11 mouse cellular contexts compared by ENCODE assay signal in genomic region chr5:134887447-134888335, GRCm38 (mm10). TPM values are rescaled to one million over a fixed set of nuclear protein-coding genes. Genes with fewer than 3 reads are reported as not detected.
DNase-seq lines count a peak whose midpoint lies in the region; ATAC-seq and TF ChIP-seq lines count a peak whose summit lies in the region.
"Had no signal": no experiment of that assay in that cellular context is flagged by ENCODE, and none has a peak within 500 bp of the region (broad histone marks: within the 10 kb centered on the region; RNA-seq: fewer than 3 reads in every experiment).

No protein-coding gene starts in this region.

- H3K4me2 ChIP-seq in intestine, embryonic 14.5 days (ENCODE audit: low read length) = no peak overlapping the region
- H3K4me2 ChIP-seq in intestine, postnatal 0 days (replicated peaks; ENCODE audit: low read depth) = no peak overlapping the region
- no peak overlapping the region for H3K4me2 ChIP-seq in kidney, embryonic 15.5 days
- no peak overlapping the region for H3K4me2 ChIP-seq in midbrain, embryonic 16.5 days (ENCODE audit: low read length)
- H3K4me2 ChIP-seq in forebrain, embryonic 16.5 days (ENCODE audit: low read length) = no peak overlapping the region
- H3K4me2 ChIP-seq: limb, embryonic 13.5 days had no signal

- H3K79me2 ChIP-seq in heart, adult 2 months (replicated peaks; ENCODE audit: control insufficient read depth, insufficient read depth, low read length) = no peaks in the 10 kb centered on the region

- no peaks in the 10 kb centered on the region for H3K4me1 ChIP-seq in intestine, embryonic 14.5 days (replicated peaks; ENCODE audit: control insufficient read depth, insufficient read depth, low read length)
- no peaks in the 10 kb centered on the region for H3K4me1 ChIP-seq in intestine, postnatal 0 days (replicated peaks; ENCODE audit: control insufficient read depth, insufficient read depth, low read length)
- H3K4me1 ChIP-seq in heart, adult 2 months (ENCODE audit: control insufficient read depth, insufficient read depth, low read length) = peaks cover 30% of the 10 kb centered on the region
- H3K4me1 ChIP-seq in kidney, embryonic 15.5 days = 0 out of 2 replicates have a peak, but pooled peaks cover 4% of the 10 kb centered on the region
- no peaks in the 10 kb centered on the region for H3K4me1 ChIP-seq in midbrain, embryonic 16.5 days (ENCODE audit: control insufficient read depth, insufficient read depth, low read length)
- H3K4me1 ChIP-seq in forebrain, embryonic 16.5 days (replicated peaks; ENCODE audit: control insufficient read depth, insufficient read depth, low read length) = no peaks in the 10 kb centered on the region
- H3K4me1 ChIP-seq: limb, embryonic 13.5 days had no signal

- intact Hi-C loops in heart, adult 2 months (cut with DNase I) = no loop called here

- peak; percentile 81 for TF ChIP-seq POLR2A in heart, adult 2 months (IDR thresholded peaks at IDR 0.05; ENCODE audit: insufficient read depth, low read depth, low read length)

- H3K9me3 ChIP-seq in intestine, embryonic 14.5 days (ENCODE audit: control insufficient read depth, low read length) = no peaks in the 10 kb centered on the region
- no peaks in the 10 kb centered on the region for H3K9me3 ChIP-seq in intestine, postnatal 0 days (ENCODE audit: control insufficient read depth)
- no peaks in the 10 kb centered on the region for H3K9me3 ChIP-seq in kidney, embryonic 15.5 days (replicated peaks)
- no peaks in the 10 kb centered on the region for H3K9me3 ChIP-seq in midbrain, embryonic 16.5 days (replicated peaks; ENCODE audit: control insufficient read depth, low read length, poor library complexity, severe bottlenecking)
- H3K9me3 ChIP-seq in forebrain, embryonic 16.5 days (ENCODE audit: control insufficient read depth, low read length) = no peaks in the 10 kb centered on the region
- H3K9me3 ChIP-seq: limb, embryonic 13.5 days had no signal

- peak; percentile 87; the same call in 1 of the 2 replicates for TF ChIP-seq EP300 in heart, adult 2 months (IDR thresholded peaks at IDR 0.05; ENCODE audit: insufficient read depth, low read depth, low read length)

- H3K27ac ChIP-seq in intestine, embryonic 14.5 days (ENCODE audit: low read depth) = peak overlapping the region; percentile 14; the same call in 1 of the 2 replicates
- H3K27ac ChIP-seq in intestine, postnatal 0 days (ENCODE audit: low read depth, low read length) = no peak overlapping the region
- H3K27ac ChIP-seq in heart, adult 2 months = peak overlapping the region; percentile 89
- H3K27ac ChIP-seq in kidney, embryonic 15.5 days = peak overlapping the region; percentile 74
- H3K27ac ChIP-seq in midbrain, embryonic 16.5 days (ENCODE audit: low read length) = 0 out of 2 replicates have a peak overlapping the region, but pooled peaks have one; percentile 17
- H3K27ac ChIP-seq in forebrain, embryonic 16.5 days (ENCODE audit: low read length) = no peak overlapping the region
- H3K27ac ChIP-seq: limb, embryonic 13.5 days had no signal

- H3K27me3 ChIP-seq in intestine, embryonic 14.5 days (replicated peaks; ENCODE audit: control insufficient read depth, insufficient read depth, low read length) = no peaks in the 10 kb centered on the region
- no peaks in the 10 kb centered on the region for H3K27me3 ChIP-seq in intestine, postnatal 0 days (replicated peaks; ENCODE audit: control insufficient read depth, insufficient read depth, low read length)
- H3K27me3 ChIP-seq in heart, adult 2 months (ENCODE audit: control insufficient read depth, insufficient read depth, low read length) = no peaks in the 10 kb centered on the region
- no peaks in the 10 kb centered on the region for H3K27me3 ChIP-seq in kidney, embryonic 15.5 days
- H3K27me3 ChIP-seq in midbrain, embryonic 16.5 days (ENCODE audit: control insufficient read depth, insufficient read depth, low read depth, low read length) = no peaks in the 10 kb centered on the region
- H3K27me3 ChIP-seq in forebrain, embryonic 16.5 days (replicated peaks; ENCODE audit: control insufficient read depth, insufficient read depth, low read length) = no peaks in the 10 kb centered on the region
- H3K27me3 ChIP-seq: limb, embryonic 13.5 days had no signal

- no peak for DNase-seq in intestine, embryonic 14.5 days (ENCODE audit: low spot score)
- peak; percentile 76 to 86 for DNase-seq in heart, adult 2 months
- DNase-seq: cerebellum, adult 8-10 months had no signal

- H3K4me3 ChIP-seq in intestine, embryonic 14.5 days (ENCODE audit: low read depth, low read length) = no peak overlapping the region
- H3K4me3 ChIP-seq in intestine, postnatal 0 days (ENCODE audit: low read depth, low read length) = no peak overlapping the region
- H3K4me3 ChIP-seq in heart, adult 2 months = no peak overlapping the region
- H3K4me3 ChIP-seq in kidney, embryonic 15.5 days (replicated peaks) = no peak overlapping the region
- no peak overlapping the region for H3K4me3 ChIP-seq in midbrain, embryonic 16.5 days (ENCODE audit: low read depth, low read length)
- no peak overlapping the region for H3K4me3 ChIP-seq in forebrain, embryonic 16.5 days (replicated peaks; ENCODE audit: low read length)
- H3K4me3 ChIP-seq: limb, embryonic 13.5 days had no signal

- H3K9ac ChIP-seq in intestine, embryonic 14.5 days (ENCODE audit: low read length) = no peak overlapping the region
- H3K9ac ChIP-seq in intestine, postnatal 0 days (ENCODE audit: low read depth, low read length) = no peak overlapping the region
- no peak overlapping the region for H3K9ac ChIP-seq in heart, adult 2 months (ENCODE audit: low read depth, low read length)
- no peak overlapping the region for H3K9ac ChIP-seq in kidney, embryonic 15.5 days
- no peak overlapping the region for H3K9ac ChIP-seq in midbrain, embryonic 16.5 days (ENCODE audit: low read depth, low read length)
- no peak overlapping the region for H3K9ac ChIP-seq in forebrain, embryonic 16.5 days (replicated peaks; ENCODE audit: low read depth, low read length)
- H3K9ac ChIP-seq: limb, embryonic 13.5 days had no signal

- ATAC-seq in intestine, embryonic 14.5 days (replicated peaks; ENCODE audit: low FRiP score, low TSS enrichment, low read depth) = no peak
- ATAC-seq in intestine, postnatal 0 days = no peak
- no peak; the same call in 1 of the 2 replicates for ATAC-seq in kidney, embryonic 15.5 days (replicated peaks; ENCODE audit: low FRiP score)
- no peak for ATAC-seq in midbrain, embryonic 16.5 days
- no peak for ATAC-seq in forebrain, embryonic 16.5 days
- ATAC-seq in granulocyte monocyte progenitor cell, adult 5-6 weeks (replicated peaks; ENCODE audit: poor library complexity, severe bottlenecking) = no peak
- ATAC-seq in erythroblast, adult 5-6 weeks (replicated peaks; ENCODE audit: low FRiP score, poor library complexity, severe bottlenecking) = no peak

- no peak for TF ChIP-seq CTCF in intestine, postnatal 0 days (IDR thresholded peaks at IDR 0.05; ENCODE audit: low read depth)
- TF ChIP-seq CTCF in heart, adult 2 months (IDR thresholded peaks at IDR 0.05) = peak; percentile 31

- H3K36me3 ChIP-seq in intestine, embryonic 14.5 days (ENCODE audit: control insufficient read depth, insufficient read depth, low read length) = no peaks in the 10 kb centered on the region
- H3K36me3 ChIP-seq in intestine, postnatal 0 days (ENCODE audit: control insufficient read depth, insufficient read depth) = no peaks in the 10 kb centered on the region
- no peaks in the 10 kb centered on the region for H3K36me3 ChIP-seq in heart, adult 2 months (ENCODE audit: control insufficient read depth, insufficient read depth, low read length)
- no peaks in the 10 kb centered on the region for H3K36me3 ChIP-seq in kidney, embryonic 15.5 days
- H3K36me3 ChIP-seq in midbrain, embryonic 16.5 days (ENCODE audit: control insufficient read depth, insufficient read depth, low read length) = no peaks in the 10 kb centered on the region
- H3K36me3 ChIP-seq in forebrain, embryonic 16.5 days (ENCODE audit: control insufficient read depth, insufficient read depth) = no peaks in the 10 kb centered on the region
- H3K36me3 ChIP-seq: limb, embryonic 13.5 days had no signal

- WGBS in intestine, embryonic 14.5 days = 58% methylated on average over 18 of the region's 18 CpGs
- 47% methylated on average over 18 of the region's 18 CpGs for WGBS in intestine, postnatal 0 days
- 42% methylated on average over 18 of the region's 18 CpGs for WGBS in heart, adult 2 months
- WGBS in kidney, embryonic 15.5 days = 53% methylated on average over 18 of the region's 18 CpGs
- WGBS in midbrain, embryonic 16.5 days = 50% methylated on average over 18 of the region's 18 CpGs
- 46% methylated on average over 18 of the region's 18 CpGs for WGBS in forebrain, embryonic 16.5 days

RNA-seq across cellular contexts. Expression of gene Tmem270, which starts 18.8 kb away (rescaled TPM):
- not detected in 2 replicates for polyA plus RNA-seq in intestine, embryonic 14.5 days (2014; fragmentation: Nextera tagmentation; extraction: Ambion mirVana)
- not detected in 2 replicates for polyA plus RNA-seq in intestine, postnatal 0 days (2015; fragmentation: Nextera tagmentation; extraction: Ambion mirVana)
- total RNA-seq in heart, adult 2 months (2021) = not detected
- polyA plus RNA-seq in heart, adult 2 months (2012; rRNA removed) = not detected in 2 replicates
- not detected in 2 replicates for polyA plus RNA-seq in kidney, embryonic 15.5 days (2015; fragmentation: Nextera tagmentation; extraction: Ambion mirVana)
- polyA plus RNA-seq in midbrain, embryonic 16.5 days (2015; fragmentation: Nextera tagmentation; extraction: Ambion mirVana) = not detected in 2 replicates
- polyA plus RNA-seq in forebrain, embryonic 16.5 days (2015; fragmentation: Nextera tagmentation; extraction: Ambion mirVana) = not detected in 2 replicates
- total RNA-seq in granulocyte monocyte progenitor cell, adult 5-6 weeks (2014; fragmentation: Nextera tagmentation) = not detected in 2 replicates
- not detected in 2 replicates for total RNA-seq in granulocyte monocyte progenitor cell, adult 5-6 weeks (2017)
- 0.96 TPM in 1 of 2 replicates, not detected in the other for total RNA-seq in erythroblast, adult 5-6 weeks (2015; ENCODE audit: low replicate concordance)
- total RNA-seq in erythroblast, adult 5-6 weeks (2017; ENCODE audit: low replicate concordance) = not detected in 2 replicates
- polyA plus RNA-seq: limb, embryonic 13.5 days; spleen, adult 2 months had no signal

RNA-seq across cellular contexts. Expression of gene Cldn13, which starts 27.6 kb away (rescaled TPM):
- 0.23 TPM in 1 of 2 replicates, not detected in the other for polyA plus RNA-seq in intestine, embryonic 14.5 days (2014; fragmentation: Nextera tagmentation; extraction: Ambion mirVana)
- not detected in 2 replicates for polyA plus RNA-seq in intestine, postnatal 0 days (2015; fragmentation: Nextera tagmentation; extraction: Ambion mirVana)
- total RNA-seq in heart, adult 2 months (2021) = not detected
- 0.10 TPM in 1 of 2 replicates, not detected in the other for polyA plus RNA-seq in heart, adult 2 months (2012; rRNA removed)
- 2.0 and 5.1 TPM in 2 replicates for polyA plus RNA-seq in kidney, embryonic 15.5 days (2015; fragmentation: Nextera tagmentation; extraction: Ambion mirVana)
- polyA plus RNA-seq in midbrain, embryonic 16.5 days (2015; fragmentation: Nextera tagmentation; extraction: Ambion mirVana) = not detected in 2 replicates
- polyA plus RNA-seq in forebrain, embryonic 16.5 days (2015; fragmentation: Nextera tagmentation; extraction: Ambion mirVana) = not detected in 2 replicates
- not detected in 2 replicates for total RNA-seq in granulocyte monocyte progenitor cell, adult 5-6 weeks (2014; fragmentation: Nextera tagmentation)
- 0.13 TPM in 1 of 2 replicates, not detected in the other for total RNA-seq in granulocyte monocyte progenitor cell, adult 5-6 weeks (2017)
- 411 and 506 TPM in 2 replicates for total RNA-seq in erythroblast, adult 5-6 weeks (2015; ENCODE audit: low replicate concordance)
- 369 and 379 TPM in 2 replicates for total RNA-seq in erythroblast, adult 5-6 weeks (2017; ENCODE audit: low replicate concordance)

RNA-seq across cellular contexts. Expression of gene Mettl27, which starts 44.5 kb away (rescaled TPM):
- polyA plus RNA-seq in intestine, embryonic 14.5 days (2014; fragmentation: Nextera tagmentation; extraction: Ambion mirVana) = 22.7 and 24.6 TPM in 2 replicates
- 30.3 and 31.4 TPM in 2 replicates for polyA plus RNA-seq in intestine, postnatal 0 days (2015; fragmentation: Nextera tagmentation; extraction: Ambion mirVana)
- 1 to 10 TPM; 4.1 to 6.7 TPM for total RNA-seq in heart, adult 2 months (2021)
- 2.8 TPM in 2 replicates for polyA plus RNA-seq in heart, adult 2 months (2012; rRNA removed)
- polyA plus RNA-seq in kidney, embryonic 15.5 days (2015; fragmentation: Nextera tagmentation; extraction: Ambion mirVana) = 23.3 and 26.1 TPM in 2 replicates
- polyA plus RNA-seq in midbrain, embryonic 16.5 days (2015; fragmentation: Nextera tagmentation; extraction: Ambion mirVana) = 6.4 and 6.6 TPM in 2 replicates
- 8.4 and 10.6 TPM in 2 replicates for polyA plus RNA-seq in forebrain, embryonic 16.5 days (2015; fragmentation: Nextera tagmentation; extraction: Ambion mirVana)
- 1.7 and 3.9 TPM in 2 replicates for total RNA-seq in granulocyte monocyte progenitor cell, adult 5-6 weeks (2014; fragmentation: Nextera tagmentation)
- 1.2 and 2.2 TPM in 2 replicates for total RNA-seq in granulocyte monocyte progenitor cell, adult 5-6 weeks (2017)
- total RNA-seq in erythroblast, adult 5-6 weeks (2015; ENCODE audit: low replicate concordance) = 70.4 and 120 TPM in 2 replicates
- 62.4 and 85.2 TPM in 2 replicates for total RNA-seq in erythroblast, adult 5-6 weeks (2017; ENCODE audit: low replicate concordance)

RNA-seq across cellular contexts. Expression of gene Cldn4, which starts 59.0 kb away (rescaled TPM):
- polyA plus RNA-seq in intestine, embryonic 14.5 days (2014; fragmentation: Nextera tagmentation; extraction: Ambion mirVana) = 78.1 and 78.3 TPM in 2 replicates
- 62.1 and 76.6 TPM in 2 replicates for polyA plus RNA-seq in intestine, postnatal 0 days (2015; fragmentation: Nextera tagmentation; extraction: Ambion mirVana)
- total RNA-seq in heart, adult 2 months (2021) = not detected
- 0.68 TPM in 1 of 2 replicates, not detected in the other for polyA plus RNA-seq in heart, adult 2 months (2012; rRNA removed)
- 39.3 and 45.6 TPM in 2 replicates for polyA plus RNA-seq in kidney, embryonic 15.5 days (2015; fragmentation: Nextera tagmentation; extraction: Ambion mirVana)
- polyA plus RNA-seq in midbrain, embryonic 16.5 days (2015; fragmentation: Nextera tagmentation; extraction: Ambion mirVana) = not detected in 2 replicates
- polyA plus RNA-seq in forebrain, embryonic 16.5 days (2015; fragmentation: Nextera tagmentation; extraction: Ambion mirVana) = not detected in 2 replicates
- not detected in 2 replicates for total RNA-seq in granulocyte monocyte progenitor cell, adult 5-6 weeks (2014; fragmentation: Nextera tagmentation)
- total RNA-seq in granulocyte monocyte progenitor cell, adult 5-6 weeks (2017) = not detected in 2 replicates
- not detected in 2 replicates for total RNA-seq in erythroblast, adult 5-6 weeks (2015; ENCODE audit: low replicate concordance)
- total RNA-seq in erythroblast, adult 5-6 weeks (2017; ENCODE audit: low replicate concordance) = not detected in 2 replicates

Comparison
In these comparisons a context has a peak if more than half of its experiments do, and no peak if none do; other contexts are left out.
1. H3K27ac ChIP-seq: peak in intestine, embryonic 14.5 days (single experiment), heart, adult 2 months (single experiment), kidney, embryonic 15.5 days (single experiment) and midbrain, embryonic 16.5 days (single experiment); none in intestine, postnatal 0 days (single experiment) and forebrain, embryonic 16.5 days (single experiment).